Mouse (Mus musculus): ENCODE results near the gene Erlin1. TPM values are rescaled to one million over a fixed set of nuclear protein-coding genes. Genes with fewer than 3 reads are reported as not detected.
A peak's percentile ranks its signal among the peaks of the same experiment; 100 is the strongest.

Gene Erlin1
- total RNA-seq (2017): 16.9 and 24.0 TPM in 2 replicates

GRCm38 (mm10) chr19:44069121-44069913, at the start of gene Erlin1:
Gene Erlin1, minus strand, starts transcription at chr19:44069785.
- ATAC-seq (replicated peaks in 1 of 2; ENCODE audit: insufficient read depth in 1 of 2, low FRiP score in 2 of 2, low TSS enrichment in 1 of 2, low read depth in 1 of 2, poor library complexity in 2 of 2, severe bottlenecking in 2 of 2): peak; percentile 74 to 93

GRCm38 (mm10) chr19:44117793-44118192, 48.2 kb upstream of the Erlin1 start:
- no peak for ATAC-seq (replicated peaks in 1 of 2; ENCODE audit: insufficient read depth in 1 of 2, low FRiP score in 2 of 2, low TSS enrichment in 1 of 2, low read depth in 1 of 2, poor library complexity in 2 of 2, severe bottlenecking in 2 of 2)

GRCm38 (mm10) chr19:44111706-44112105, 42.1 kb upstream of the Erlin1 start:
- ATAC-seq (replicated peaks in 1 of 2; ENCODE audit: insufficient read depth in 1 of 2, low FRiP score in 2 of 2, low TSS enrichment in 1 of 2, low read depth in 1 of 2, poor library complexity in 2 of 2, severe bottlenecking in 2 of 2): no peak

GRCm38 (mm10) chr19:44110356-44110755, 40.8 kb upstream of the Erlin1 start:
- ATAC-seq (replicated peaks in 1 of 2; ENCODE audit: insufficient read depth in 1 of 2, low FRiP score in 2 of 2, low TSS enrichment in 1 of 2, low read depth in 1 of 2, poor library complexity in 2 of 2, severe bottlenecking in 2 of 2): no peak

GRCm38 (mm10) chr19:44108996-44109395, 39.4 kb upstream of the Erlin1 start:
- ATAC-seq (replicated peaks in 1 of 2; ENCODE audit: insufficient read depth in 1 of 2, low FRiP score in 2 of 2, low TSS enrichment in 1 of 2, low read depth in 1 of 2, poor library complexity in 2 of 2, severe bottlenecking in 2 of 2): no peak

GRCm38 (mm10) chr19:44107661-44108521, 38.3 kb upstream of the Erlin1 start:
- no peak for ATAC-seq (replicated peaks in 1 of 2; ENCODE audit: insufficient read depth in 1 of 2, low FRiP score in 2 of 2, low TSS enrichment in 1 of 2, low read depth in 1 of 2, poor library complexity in 2 of 2, severe bottlenecking in 2 of 2)

GRCm38 (mm10) chr19:44106831-44107660, 37.5 kb upstream of the Erlin1 start, which contains the start of gene Chuk:
Gene Chuk, minus strand, starts transcription at chr19:44107480.
- peak; percentile 97 to 98 for ATAC-seq (replicated peaks in 1 of 2; ENCODE audit: insufficient read depth in 1 of 2, low FRiP score in 2 of 2, low TSS enrichment in 1 of 2, low read depth in 1 of 2, poor library complexity in 2 of 2, severe bottlenecking in 2 of 2)

- no peak for ATAC-seq (replicated peaks in 1 of 2; ENCODE audit: insufficient read depth in 1 of 2, low FRiP score in 2 of 2, low TSS enrichment in 1 of 2, low read depth in 1 of 2, poor library complexity in 2 of 2, severe bottlenecking in 2 of 2)
Observed at GRCm38 (mm10) chr19:44104393-44104792, 34.8 kb upstream of the Erlin1 start.

- no peak for ATAC-seq (replicated peaks in 1 of 2; ENCODE audit: insufficient read depth in 1 of 2, low FRiP score in 2 of 2, low TSS enrichment in 1 of 2, low read depth in 1 of 2, poor library complexity in 2 of 2, severe bottlenecking in 2 of 2)
Observed at GRCm38 (mm10) chr19:44103001-44103400, 33.4 kb upstream of the Erlin1 start.

GRCm38 (mm10) chr19:44100840-44101239, 31.3 kb upstream of the Erlin1 start:
- no peak for ATAC-seq (replicated peaks in 1 of 2; ENCODE audit: insufficient read depth in 1 of 2, low FRiP score in 2 of 2, low TSS enrichment in 1 of 2, low read depth in 1 of 2, poor library complexity in 2 of 2, severe bottlenecking in 2 of 2)

GRCm38 (mm10) chr19:44086278-44086677, 16.7 kb upstream of the Erlin1 start:
- ATAC-seq (replicated peaks in 1 of 2; ENCODE audit: insufficient read depth in 1 of 2, low FRiP score in 2 of 2, low TSS enrichment in 1 of 2, low read depth in 1 of 2, poor library complexity in 2 of 2, severe bottlenecking in 2 of 2): no peak

GRCm38 (mm10) chr19:44080920-44081319, 11.3 kb upstream of the Erlin1 start:
- no peak for ATAC-seq (replicated peaks in 1 of 2; ENCODE audit: insufficient read depth in 1 of 2, low FRiP score in 2 of 2, low TSS enrichment in 1 of 2, low read depth in 1 of 2, poor library complexity in 2 of 2, severe bottlenecking in 2 of 2)

GRCm38 (mm10) chr19:44080023-44080422, 10.4 kb upstream of the Erlin1 start:
- no peak for ATAC-seq (replicated peaks in 1 of 2; ENCODE audit: insufficient read depth in 1 of 2, low FRiP score in 2 of 2, low TSS enrichment in 1 of 2, low read depth in 1 of 2, poor library complexity in 2 of 2, severe bottlenecking in 2 of 2)

GRCm38 (mm10) chr19:44077024-44077423, 7.4 kb upstream of the Erlin1 start:
- no peak for ATAC-seq (replicated peaks in 1 of 2; ENCODE audit: insufficient read depth in 1 of 2, low FRiP score in 2 of 2, low TSS enrichment in 1 of 2, low read depth in 1 of 2, poor library complexity in 2 of 2, severe bottlenecking in 2 of 2)

GRCm38 (mm10) chr19:44076457-44076856, 6.9 kb upstream of the Erlin1 start:
- no peak for ATAC-seq (replicated peaks in 1 of 2; ENCODE audit: insufficient read depth in 1 of 2, low FRiP score in 2 of 2, low TSS enrichment in 1 of 2, low read depth in 1 of 2, poor library complexity in 2 of 2, severe bottlenecking in 2 of 2)

GRCm38 (mm10) chr19:44074986-44075385, 5.4 kb upstream of the Erlin1 start:
- no peak for ATAC-seq (replicated peaks in 1 of 2; ENCODE audit: insufficient read depth in 1 of 2, low FRiP score in 2 of 2, low TSS enrichment in 1 of 2, low read depth in 1 of 2, poor library complexity in 2 of 2, severe bottlenecking in 2 of 2)

GRCm38 (mm10) chr19:44071166-44071565, 1.6 kb upstream of the Erlin1 start:
- ATAC-seq (replicated peaks in 1 of 2; ENCODE audit: insufficient read depth in 1 of 2, low FRiP score in 2 of 2, low TSS enrichment in 1 of 2, low read depth in 1 of 2, poor library complexity in 2 of 2, severe bottlenecking in 2 of 2): no peak

GRCm38 (mm10) chr19:44069914-44070232, 288 bp upstream of the Erlin1 start:
- no peak for ATAC-seq (replicated peaks in 1 of 2; ENCODE audit: insufficient read depth in 1 of 2, low FRiP score in 2 of 2, low TSS enrichment in 1 of 2, low read depth in 1 of 2, poor library complexity in 2 of 2, severe bottlenecking in 2 of 2)
